Mouse (Mus musculus) gastrocnemius, adult 8-10 months (tissue): ENCODE data around the gene Rsph1. TPM values are rescaled to one million over a fixed set of nuclear protein-coding genes. Genes with fewer than 3 reads are reported as not detected.

Experiments used
- DNase-seq, 2 experiments: peaks; one replicate each; pipeline ENCODE4 v3.0.0; 2022; ENCODE audit warnings: low spot score in 2 of 2
- total RNA-seq, 4 experiments: library from RNA; stranded (reverse); gene quantifications; 2 replicates each; pipeline ENCODE4 v1.2.4; 2022

Rsph1 gene
- total RNA-seq, 4 experiments from 2014 or later: 1.8 to 8.3 (median 4.9) TPM

DNA sequence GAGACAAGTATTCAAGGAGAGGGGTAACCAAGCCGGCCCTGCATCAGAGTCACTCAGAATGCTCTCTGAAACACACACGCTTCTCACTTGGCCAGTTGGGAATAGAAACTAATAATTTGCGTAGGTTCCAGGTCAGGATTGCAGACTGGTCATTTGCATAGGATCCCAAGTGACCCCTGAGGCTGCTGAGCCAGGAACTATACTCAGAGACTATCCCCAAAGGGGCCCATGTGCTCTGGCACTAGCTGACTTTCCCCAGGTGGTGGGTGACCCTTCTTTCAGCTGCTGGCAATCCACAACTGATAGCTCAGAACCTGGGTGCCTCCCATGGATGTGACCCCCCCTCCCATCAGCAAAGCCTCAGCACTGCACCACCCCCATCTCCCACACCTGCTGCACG lies 18.0 kb downstream of the Rsph1 start:
- no peak for DNase-seq

DNA sequence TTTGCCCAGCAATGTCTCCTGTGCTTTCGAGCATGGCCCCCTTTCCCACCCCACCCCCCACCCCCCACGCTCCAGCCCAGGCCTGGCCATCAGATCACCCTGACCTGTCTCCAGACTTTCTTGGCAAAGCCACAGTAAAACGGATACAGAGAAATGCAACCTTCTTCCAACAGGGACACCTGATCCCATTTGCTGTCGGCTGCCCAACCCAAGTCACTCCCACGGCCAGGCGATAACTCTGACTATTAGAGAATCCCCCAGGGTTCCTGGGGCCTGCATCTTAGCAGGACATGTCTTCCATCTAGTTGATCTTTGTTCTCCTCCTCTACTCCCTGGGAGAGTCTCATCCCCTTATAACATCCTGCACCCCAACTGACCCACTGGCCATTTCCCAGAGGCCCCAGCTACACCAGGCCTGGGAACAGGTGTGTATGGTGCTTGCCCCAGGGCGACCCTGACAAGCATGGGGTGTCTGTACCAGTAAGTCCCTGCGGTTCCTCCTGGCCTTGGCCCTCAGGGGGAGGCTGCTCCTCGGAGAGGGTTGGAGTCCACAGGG lies 18.8 kb downstream of the Rsph1 start:
- peak; percentile 65 to 78 for DNase-seq

DNA sequence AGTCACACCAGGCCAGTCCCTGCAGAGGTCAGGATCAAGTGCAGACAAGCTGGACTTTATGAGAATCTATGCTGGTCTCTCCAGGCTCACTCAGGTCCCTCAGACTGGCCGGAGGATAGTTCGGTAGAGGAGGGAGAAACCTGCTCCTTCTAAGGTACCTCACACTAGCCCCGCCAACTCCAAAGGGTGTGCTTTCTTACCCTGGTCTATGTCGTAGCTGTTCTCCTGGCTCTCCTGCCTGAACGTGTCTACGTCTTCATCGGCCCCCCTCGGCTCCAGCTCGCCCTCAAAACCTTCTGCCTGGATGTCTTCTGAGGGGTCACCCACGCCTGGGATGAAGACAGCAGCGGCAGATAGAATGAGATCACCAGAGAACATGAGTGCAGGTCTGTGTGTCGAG lies 19.3 kb downstream of the Rsph1 start:
- DNase-seq: no peak

DNA sequence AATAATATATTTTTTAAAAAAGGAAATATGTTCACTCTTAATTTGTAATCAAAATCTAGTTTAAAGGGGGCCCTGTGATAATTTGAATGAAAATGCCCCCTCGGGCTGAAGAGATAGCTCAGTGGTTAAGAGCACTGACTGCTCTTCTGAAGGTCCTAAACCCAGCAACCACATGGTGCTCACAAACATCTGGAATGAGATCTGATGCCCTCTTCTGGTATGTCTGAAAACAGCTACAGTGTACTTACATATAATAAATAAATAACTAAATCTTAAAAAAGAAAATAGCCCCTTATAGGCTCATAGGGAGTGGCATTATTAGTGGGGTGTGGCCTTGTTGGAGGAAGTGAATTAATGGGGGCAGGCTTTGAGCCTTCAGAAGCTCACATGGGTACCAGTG lies 20.0 kb downstream of the Rsph1 start:
- DNase-seq: no peak

DNA sequence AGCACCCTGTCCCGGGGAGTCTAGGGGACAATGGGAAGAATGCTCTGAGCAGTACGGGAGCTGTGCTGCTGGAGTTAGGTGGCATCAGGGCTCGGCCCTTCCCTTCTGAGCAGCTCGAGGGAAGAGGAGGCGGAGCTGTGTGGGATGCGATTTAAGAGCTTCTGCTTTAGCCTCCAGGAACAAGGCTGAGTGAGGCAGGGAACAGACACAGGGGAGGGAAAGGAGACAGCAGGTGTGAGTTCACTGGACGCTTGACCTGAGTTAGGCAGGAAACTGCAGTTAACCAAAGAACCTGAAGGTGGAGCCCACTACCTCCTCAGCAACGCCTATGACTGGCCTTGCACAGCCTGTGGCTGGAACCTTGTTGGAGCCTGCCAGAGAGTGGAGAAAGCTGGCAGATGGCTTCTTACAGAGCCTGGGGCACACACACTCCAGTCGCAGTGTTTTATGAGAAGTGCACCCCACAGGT lies 22.7 kb downstream of the Rsph1 start:
- peak; percentile 79 for DNase-seq

DNA sequence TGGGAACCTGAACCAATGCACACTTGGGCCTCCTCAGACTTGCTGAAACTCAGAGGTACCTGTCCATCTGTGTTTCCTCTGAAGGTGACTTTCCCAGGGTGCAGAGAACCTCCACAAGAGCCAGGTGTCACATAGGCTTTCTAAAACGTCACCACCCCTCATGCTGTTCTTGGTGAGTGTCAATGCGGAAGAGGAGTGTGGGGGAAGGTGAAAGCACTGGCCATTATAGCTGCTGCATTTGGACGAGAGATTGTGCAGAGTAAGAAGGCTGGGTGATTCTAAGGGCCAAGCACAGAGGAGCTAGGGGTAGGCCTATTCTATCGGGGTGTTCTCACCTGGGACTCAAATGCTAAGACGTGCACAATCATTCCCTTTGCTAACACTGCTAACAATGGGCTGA lies 23.2 kb downstream of the Rsph1 start:
- no peak for DNase-seq

DNA sequence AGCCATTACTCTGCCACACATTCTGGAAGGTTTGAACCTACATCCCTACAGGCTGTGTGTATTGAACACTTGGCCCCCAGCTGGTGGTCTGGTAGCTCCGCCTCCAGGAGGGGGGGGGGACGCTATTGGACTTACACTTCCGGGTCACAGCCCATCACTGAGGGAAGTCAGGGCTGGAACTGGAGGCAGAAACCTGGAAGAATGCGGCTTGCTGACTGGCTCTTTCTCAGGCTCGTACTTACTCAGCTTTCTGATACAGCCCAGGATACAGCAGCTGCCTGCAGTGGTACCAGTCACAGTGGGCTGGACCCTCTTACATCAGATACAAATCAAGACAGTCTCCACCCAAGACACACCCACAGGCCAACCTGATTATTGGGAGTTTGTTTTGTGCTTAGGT lies 30.0 kb downstream of the Rsph1 start:
- DNase-seq: no peak

DNA sequence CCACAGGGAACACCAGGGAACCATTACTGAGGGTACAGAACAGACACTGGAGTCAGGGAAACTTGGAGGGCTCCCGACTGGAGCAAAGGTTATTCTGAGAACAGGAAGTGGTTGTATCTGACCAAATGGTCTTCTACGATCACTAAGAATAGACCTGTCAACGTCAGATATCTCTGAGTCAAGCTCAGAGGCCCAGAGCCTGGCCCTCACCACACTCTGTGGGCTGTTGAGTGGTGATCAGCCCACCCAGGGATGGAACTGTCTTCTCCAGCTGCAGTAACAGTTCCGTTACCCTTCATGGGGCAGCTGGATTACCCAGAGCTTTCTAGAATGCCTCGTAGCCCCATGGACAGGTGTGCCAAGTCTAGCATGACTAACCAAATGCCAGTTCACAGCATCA lies 31.9 kb downstream of the Rsph1 start:
- no peak for DNase-seq

DNA sequence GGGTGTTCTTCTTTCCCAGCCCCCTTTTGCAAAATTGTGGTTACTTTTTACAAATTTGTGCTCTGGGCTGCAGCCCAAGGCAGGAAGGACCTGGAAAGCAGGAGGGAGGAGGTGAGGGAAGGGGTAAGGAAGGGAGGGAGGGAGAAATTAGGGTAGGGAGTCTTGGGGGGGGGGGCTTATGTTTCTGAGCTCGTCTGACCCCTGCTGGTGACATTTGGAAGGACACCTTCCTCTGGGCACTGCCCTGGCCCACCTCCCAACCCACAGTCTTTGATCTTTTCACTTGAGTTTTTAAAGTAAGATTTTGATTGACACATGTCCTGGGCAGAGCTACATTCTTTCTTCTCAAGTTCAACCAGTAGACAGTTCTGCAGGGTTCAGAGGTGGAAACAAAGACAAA lies 34.4 kb downstream of the Rsph1 start:
- DNase-seq: no peak

DNA sequence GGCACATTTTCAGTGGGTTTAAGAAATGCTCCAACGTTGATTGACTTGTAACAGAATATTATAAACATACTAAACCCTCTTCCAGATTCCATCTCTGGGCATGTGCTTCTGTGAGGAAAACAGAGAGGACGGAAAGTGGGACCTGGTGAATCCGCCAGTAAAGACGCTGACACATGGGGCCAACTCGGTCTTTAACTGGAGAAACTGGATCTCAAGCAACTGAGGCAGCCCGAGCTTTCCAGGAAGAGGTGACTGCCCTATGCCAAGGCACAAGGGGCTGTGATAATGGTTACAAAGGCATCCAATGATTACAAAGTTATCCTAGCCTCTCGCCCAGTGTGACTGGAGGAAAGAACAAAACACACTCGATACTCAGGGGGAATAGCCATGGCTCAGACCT lies 36.0 kb downstream of the Rsph1 start:
- DNase-seq: no peak

DNA sequence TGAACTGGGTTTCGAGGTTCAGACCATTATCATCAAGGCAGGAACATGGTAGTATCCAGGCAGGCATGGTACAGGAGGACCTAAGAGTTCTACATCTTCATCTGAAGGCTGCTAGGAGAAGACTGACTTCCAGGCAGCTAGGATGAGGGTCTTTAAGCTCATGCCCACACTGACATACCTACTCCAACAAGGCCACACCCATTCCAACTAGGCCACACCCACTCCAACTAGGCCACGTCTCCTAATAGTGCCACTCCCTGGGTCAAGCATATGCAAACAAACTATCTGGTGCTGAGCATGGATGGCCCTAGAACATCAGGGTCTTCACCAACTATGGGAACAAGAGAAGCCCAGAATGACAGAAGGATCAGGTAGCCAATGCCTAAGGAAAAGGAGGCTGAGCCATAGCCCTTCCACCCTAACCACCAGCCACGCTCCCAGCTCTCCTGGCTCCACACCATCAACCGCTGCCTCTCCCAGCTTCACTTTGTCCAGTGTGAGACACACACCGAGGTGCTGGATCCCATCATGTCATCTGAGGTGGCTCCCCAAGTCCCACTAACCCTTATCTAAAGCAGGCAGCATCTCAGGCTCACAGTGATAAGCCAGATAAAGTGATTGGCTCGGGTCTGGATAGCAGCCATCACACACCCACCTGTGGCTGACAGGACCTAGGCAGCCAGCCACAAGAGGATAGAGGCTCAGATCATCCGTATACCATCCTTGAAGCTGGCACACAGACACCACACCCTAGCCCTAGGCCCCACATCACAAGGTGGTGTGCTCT lies 38.8 kb downstream of the Rsph1 start:
- DNase-seq: no peak

DNA sequence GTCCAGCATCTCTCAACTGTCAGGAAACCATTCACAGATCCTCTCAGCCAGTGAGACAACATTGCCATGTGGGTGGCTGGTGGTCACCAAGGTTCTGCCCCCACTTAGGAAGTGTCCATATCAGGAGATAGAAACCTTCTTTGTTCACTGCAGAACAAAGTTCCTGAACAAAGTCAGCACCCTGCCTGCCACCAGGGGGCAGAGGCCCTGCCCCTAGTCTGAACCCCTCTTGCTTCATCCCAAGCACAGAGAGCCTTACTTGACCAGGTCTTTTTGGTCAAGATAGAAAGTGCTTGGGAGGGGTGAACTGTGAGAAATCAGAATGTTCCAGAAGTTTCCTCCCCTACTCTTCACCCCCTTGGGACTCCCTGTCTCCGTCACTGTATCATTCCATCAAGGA lies 41.3 kb downstream of the Rsph1 start:
- no peak for DNase-seq

DNA sequence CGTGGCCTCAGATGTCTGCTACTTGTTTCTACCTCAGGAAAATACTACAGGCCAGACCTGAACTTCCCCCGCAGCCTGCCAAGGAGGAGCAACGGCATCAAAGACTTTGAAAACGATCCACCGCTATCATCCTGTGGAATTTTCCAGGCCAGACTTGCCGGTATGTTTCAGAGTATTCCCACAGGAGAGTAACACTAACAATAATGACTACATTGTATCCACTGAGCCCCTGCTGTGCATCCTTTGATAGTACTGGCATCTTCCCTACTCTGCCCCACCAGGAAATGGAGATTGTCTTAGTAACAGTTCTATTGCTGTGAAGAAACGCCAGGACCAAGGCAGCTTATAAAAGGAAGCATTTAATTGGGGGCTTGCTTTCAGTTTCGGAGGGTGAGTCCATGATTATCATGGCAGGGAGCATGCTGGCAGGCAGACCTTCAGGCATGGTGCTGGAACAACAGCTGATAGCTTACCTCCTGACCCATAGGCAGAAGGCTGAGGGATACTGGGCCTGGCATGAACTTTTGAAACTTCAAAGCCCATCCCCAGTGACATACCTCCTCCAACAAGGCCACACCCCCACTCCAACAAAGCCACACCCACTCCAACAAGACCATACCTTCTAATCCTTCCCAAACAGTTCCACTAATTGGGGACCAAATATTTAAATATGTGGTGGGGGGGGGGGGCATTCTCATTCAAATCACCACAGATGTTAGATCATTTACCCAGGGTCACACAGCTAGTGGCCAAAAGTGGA lies 44.8 kb downstream of the Rsph1 start:
- DNase-seq: no peak

DNA sequence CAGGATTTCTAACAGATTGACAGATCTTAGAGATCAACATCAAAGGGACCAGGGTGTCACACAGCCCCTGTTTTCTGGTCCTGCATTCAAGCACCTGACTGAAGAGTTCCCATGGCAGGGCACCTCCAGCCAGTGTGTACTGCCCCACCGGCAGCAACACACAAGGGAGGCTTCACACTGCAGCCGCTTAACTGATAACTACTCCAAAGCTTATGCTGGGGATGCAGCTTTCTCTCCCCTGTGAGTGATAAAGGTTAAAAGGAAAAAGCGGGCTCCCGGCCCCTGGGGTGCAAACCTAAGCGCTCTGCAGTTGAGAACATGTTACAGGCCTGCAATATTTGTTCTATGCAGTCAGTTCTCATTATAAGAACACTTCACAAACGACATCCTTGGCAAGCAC lies 45.4 kb downstream of the Rsph1 start:
- DNase-seq: no peak

DNA sequence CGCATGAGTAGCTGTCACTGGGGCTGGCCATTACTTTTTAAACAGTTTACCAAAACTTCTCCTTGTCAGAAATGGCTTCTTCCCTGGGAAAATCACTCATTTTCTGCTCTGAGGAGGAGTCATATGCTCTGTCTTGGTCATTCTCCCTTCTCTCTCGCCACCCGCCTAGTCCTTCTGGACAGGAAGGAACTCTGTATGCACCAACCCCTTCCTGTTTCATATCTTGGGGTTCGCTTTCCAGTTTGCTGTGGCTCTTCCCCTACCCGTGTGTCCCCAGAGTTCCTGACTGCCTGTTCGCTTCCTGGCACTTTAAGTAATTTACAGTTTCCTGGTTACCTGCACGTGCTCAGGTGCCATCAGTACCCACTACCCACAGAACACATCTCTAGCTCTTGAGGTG lies 50.3 kb downstream of the Rsph1 start:
- DNase-seq: no peak

DNA sequence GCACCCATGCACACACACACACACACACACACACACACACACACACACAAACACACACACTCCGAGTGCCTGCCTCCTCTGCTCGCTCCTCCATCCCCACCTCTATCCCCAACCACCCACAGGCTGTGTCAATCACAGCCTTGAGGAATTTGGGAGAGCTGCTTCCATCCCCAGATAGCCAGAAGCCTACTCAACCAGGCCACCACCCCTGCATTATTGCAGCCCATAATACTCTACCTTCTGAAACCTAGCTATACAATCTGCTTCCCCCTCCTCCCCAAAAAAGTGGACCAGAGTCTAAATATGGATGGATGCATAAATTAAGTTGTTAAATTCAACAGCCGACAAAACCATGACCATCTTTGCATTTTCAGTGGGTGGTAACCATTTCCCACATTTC lies 50.8 kb downstream of the Rsph1 start:
- no peak for DNase-seq

DNA sequence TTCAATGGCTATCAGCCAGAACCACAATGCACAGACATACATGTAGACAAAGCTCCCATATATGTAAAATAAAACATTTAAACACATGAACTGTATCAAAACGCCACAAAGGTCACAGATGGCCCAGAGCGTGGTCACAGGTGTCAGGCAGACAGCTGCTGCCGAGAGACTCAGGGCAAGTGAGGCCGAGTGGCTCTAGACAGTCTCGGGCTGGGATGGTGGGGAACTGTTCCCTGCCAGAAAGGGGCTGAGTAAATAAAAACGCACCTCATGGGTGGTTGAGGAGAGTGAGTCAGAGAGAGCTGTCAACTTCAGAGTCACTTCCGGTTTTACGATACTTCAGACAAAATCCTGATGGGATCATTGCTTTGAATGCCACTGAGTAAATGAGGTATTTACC lies 52.6 kb downstream of the Rsph1 start:
- DNase-seq: no peak

DNA sequence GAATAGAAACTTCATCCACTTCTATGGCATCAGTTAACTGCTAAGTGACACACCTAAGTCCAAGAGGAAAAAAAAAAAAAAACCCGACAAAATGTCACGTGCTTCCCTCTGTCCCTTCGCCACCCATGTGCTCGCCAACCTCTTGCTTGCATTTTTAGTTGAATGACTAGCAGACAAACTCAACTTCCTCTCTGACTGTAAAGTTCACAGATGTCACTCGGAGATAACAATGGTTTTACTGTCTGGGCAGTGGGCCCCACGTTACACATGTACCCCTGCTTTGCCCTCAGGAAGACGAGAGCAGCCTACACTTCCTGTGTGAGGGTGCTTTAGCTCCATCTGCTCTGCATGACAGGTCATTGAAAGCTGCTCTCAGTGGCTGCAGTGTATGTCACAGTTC lies 53.3 kb downstream of the Rsph1 start:
- DNase-seq: no peak

DNA sequence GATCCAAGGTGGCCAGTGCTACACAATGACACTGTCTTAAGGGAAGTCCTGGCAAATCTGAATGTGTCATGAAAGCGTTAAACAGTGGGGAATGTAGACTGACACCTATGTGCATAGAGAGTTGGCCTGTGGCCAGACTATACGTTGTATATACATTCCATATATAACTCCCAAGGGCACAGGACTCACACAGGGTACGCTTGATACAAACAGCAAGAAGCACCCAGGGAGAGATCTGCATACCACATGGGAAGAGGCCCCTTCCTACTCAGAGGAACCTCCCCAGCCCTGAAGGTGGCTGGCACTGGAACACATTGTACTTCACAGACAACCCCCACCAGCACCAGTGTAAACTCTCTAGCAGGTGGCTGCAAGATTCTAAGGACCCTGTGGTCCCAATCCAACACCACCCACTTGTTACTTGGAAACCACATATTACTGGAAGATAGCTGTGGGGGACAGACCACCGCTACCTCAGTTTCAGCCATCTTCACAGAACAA lies 54.3 kb downstream of the Rsph1 start:
- DNase-seq: no peak

DNA sequence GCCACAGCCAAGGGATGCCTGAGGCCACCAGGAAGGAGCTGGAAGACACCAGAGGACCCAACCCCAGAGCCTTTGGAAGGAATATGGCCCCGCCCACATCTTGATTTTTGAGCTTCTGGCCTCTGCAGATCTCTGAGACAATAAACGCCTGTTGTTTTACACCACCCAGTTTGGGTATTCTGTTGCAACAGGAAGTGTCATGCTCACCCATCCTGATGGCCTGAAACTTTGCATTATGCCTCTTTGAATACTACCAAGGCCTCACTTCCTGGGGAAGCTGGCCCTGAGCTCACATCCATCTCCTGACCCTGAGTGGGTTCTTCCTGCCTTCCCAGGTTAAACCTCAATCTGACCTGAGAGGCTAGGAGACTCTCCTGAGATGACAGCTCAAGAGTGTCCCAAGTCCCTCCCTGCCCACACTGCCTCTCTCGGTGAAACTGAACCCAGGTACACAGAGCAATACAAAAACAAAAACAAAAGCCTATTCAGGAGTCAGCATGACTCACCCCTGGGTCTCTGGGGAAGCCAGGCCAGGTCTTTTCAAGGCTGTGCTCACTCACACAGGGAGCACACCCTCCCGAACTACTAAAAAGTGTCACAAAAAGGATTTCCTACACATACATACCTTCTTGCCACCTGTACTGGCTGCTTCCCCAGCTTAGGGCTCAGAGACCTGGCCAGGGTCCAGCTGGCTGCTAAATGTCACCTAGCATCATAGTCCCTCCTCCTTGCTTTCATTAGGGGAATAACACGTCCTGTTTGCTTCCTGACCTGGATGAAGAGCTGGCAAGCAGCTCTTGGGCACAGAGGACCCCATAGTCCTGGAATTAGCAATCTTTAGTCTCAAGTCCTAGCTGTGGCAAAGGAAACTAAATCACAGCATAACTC lies 60.9 kb downstream of the Rsph1 start:
- no peak for DNase-seq

DNA sequence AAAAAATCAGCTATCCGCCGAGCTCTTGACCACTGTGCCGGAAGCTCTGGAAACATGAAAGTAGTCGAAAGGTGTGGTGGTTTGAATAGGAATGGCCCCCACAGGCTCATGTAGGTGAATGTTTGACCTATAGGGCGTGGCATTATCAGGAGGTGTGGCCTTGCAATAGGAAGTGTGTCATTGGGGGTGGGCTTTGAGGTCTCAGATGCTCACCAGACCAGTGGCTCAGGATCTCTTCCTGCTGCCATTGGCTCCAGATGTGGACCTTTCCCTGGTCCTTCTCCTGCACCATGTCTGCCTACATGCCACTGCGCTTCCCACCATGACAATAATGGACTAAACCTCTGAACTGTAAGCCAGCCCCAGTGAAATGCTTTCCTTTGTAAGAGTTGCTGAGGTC lies 65.3 kb downstream of the Rsph1 start:
- no peak for DNase-seq
